In genomic region chr9:113929676-113930075, GRCm38 (mm10) we compare ENCODE assay signal across 12 mouse cellular contexts. TPM values are rescaled to one million over a fixed set of nuclear protein-coding genes. Genes with fewer than 3 reads are reported as not detected.
DNase-seq lines count a peak whose midpoint lies in the region; ATAC-seq and TF ChIP-seq lines count a peak whose summit lies in the region.
"Had no signal": no experiment of that assay in that cellular context is flagged by ENCODE, and none has a peak within 500 bp of the region (broad histone marks: within the 10 kb centered on the region; RNA-seq: fewer than 3 reads in every experiment).

No protein-coding gene starts in this region.

- no peaks in the 10 kb centered on the region for H3K9me3 ChIP-seq in intestine, embryonic 14.5 days (ENCODE audit: control insufficient read depth, low read length)
- no peaks in the 10 kb centered on the region for H3K9me3 ChIP-seq in intestine, embryonic 15.5 days
- H3K9me3 ChIP-seq in liver, postnatal 0 days (ENCODE audit: low read length), result no peaks in the 10 kb centered on the region

- peak overlapping the region; percentile 86; the same call in 1 of the 2 replicates for H3K27ac ChIP-seq in intestine, embryonic 14.5 days (ENCODE audit: low read depth)
- H3K27ac ChIP-seq in intestine, embryonic 15.5 days, result no peak overlapping the region
- peak overlapping the region; percentile 96 for H3K27ac ChIP-seq in liver, postnatal 0 days (ENCODE audit: low read depth)

- no peak overlapping the region for H3K9ac ChIP-seq in intestine, embryonic 14.5 days (ENCODE audit: low read length)
- no peak overlapping the region for H3K9ac ChIP-seq in intestine, embryonic 15.5 days
- no peak overlapping the region for H3K9ac ChIP-seq in liver, postnatal 0 days (replicated peaks)

- 63% methylated on average over 1 of the region's 1 CpGs for WGBS in intestine, embryonic 14.5 days
- WGBS in intestine, embryonic 15.5 days, result 68% methylated on average over 1 of the region's 1 CpGs
- 78% methylated on average over 1 of the region's 1 CpGs for WGBS in liver, postnatal 0 days (ENCODE audit: insufficient replicate concordance)

- peak; percentile 35 for DNase-seq in adrenal gland, postnatal 14 days
- no peak for DNase-seq in adrenal gland, adult 18-20 months (ENCODE audit: low spot score in 2 of 2)
- no peak for DNase-seq in intestine, embryonic 14.5 days (ENCODE audit: low spot score)
- DNase-seq in adrenal gland, postnatal 36 days, result peak; percentile 16 to 26
- DNase-seq in liver, postnatal 0 days, result no peak
- no peak for DNase-seq in cerebellum, adult 18-20 months
- no peak for DNase-seq in gastrocnemius, adult 18-20 months (ENCODE audit: low spot score)
- DNase-seq: B cell, adult 2 months; gastrocnemius, postnatal 36 days; kidney, postnatal 4 days had no signal

- peaks cover 8% of the 10 kb centered on the region; the same call in 1 of the 2 replicates for H3K4me1 ChIP-seq in intestine, embryonic 14.5 days (replicated peaks; ENCODE audit: control insufficient read depth, insufficient read depth, low read length)
- H3K4me1 ChIP-seq in intestine, embryonic 15.5 days (replicated peaks), result peaks cover 2% of the 10 kb centered on the region; the same call in 1 of the 2 replicates
- peaks cover 19% of the 10 kb centered on the region for H3K4me1 ChIP-seq in liver, postnatal 0 days (ENCODE audit: insufficient read depth)

- no peak for TF ChIP-seq CTCF in liver, postnatal 0 days (IDR thresholded peaks at IDR 0.05; ENCODE audit: low read depth)

- H3K4me3 ChIP-seq in intestine, embryonic 14.5 days (ENCODE audit: low read depth, low read length), result no peak overlapping the region
- no peak overlapping the region for H3K4me3 ChIP-seq in intestine, embryonic 15.5 days (replicated peaks)
- no peak overlapping the region for H3K4me3 ChIP-seq in liver, postnatal 0 days (ENCODE audit: low read depth, low read length)

- TF ChIP-seq EP300 in liver, postnatal 0 days (IDR thresholded peaks at IDR 0.05; ENCODE audit: low read depth), result no peak

- H3K27me3 ChIP-seq in intestine, embryonic 14.5 days (replicated peaks; ENCODE audit: control insufficient read depth, insufficient read depth, low read length), result no peaks in the 10 kb centered on the region
- no peaks in the 10 kb centered on the region for H3K27me3 ChIP-seq in intestine, embryonic 15.5 days (replicated peaks)
- H3K27me3 ChIP-seq in liver, postnatal 0 days (ENCODE audit: insufficient read depth, low read length), result no peaks in the 10 kb centered on the region

- no peaks in the 10 kb centered on the region for H3K36me3 ChIP-seq in intestine, embryonic 14.5 days (ENCODE audit: control insufficient read depth, insufficient read depth, low read length)
- H3K36me3 ChIP-seq in intestine, embryonic 15.5 days, result no peaks in the 10 kb centered on the region
- H3K36me3 ChIP-seq in liver, postnatal 0 days (replicated peaks; ENCODE audit: insufficient read depth, low read length), result no peaks in the 10 kb centered on the region

- ATAC-seq in intestine, embryonic 14.5 days (replicated peaks; ENCODE audit: low FRiP score, low TSS enrichment, low read depth), result no peak
- no peak for ATAC-seq in intestine, embryonic 15.5 days
- ATAC-seq in liver, postnatal 0 days, result no peak
- ATAC-seq: activated CD4-positive, CD25-positive, alpha-beta regulatory T cell, adult 4 months had no signal

- H3K4me2 ChIP-seq in intestine, embryonic 14.5 days (ENCODE audit: low read length), result peak overlapping the region; percentile 55; the same call in 1 of the 2 replicates
- no peak overlapping the region for H3K4me2 ChIP-seq in intestine, embryonic 15.5 days (replicated peaks)
- H3K4me2 ChIP-seq in liver, postnatal 0 days (ENCODE audit: low read depth, low read length), result peak overlapping the region; percentile 68

RNA-seq across cellular contexts. Expression of gene Ubp1, which starts 1.1 kb away (rescaled TPM):
- total RNA-seq in adrenal gland, postnatal 14 days (2021), result 55.6 and 57.3 TPM in 2 replicates
- total RNA-seq in adrenal gland, adult 18-20 months (2021), result 10 to 100 TPM; 47.0 to 65.1 TPM
- 42.1 and 44.6 TPM in 2 replicates for polyA plus RNA-seq in intestine, embryonic 14.5 days (2014; fragmentation: Nextera tagmentation; extraction: Ambion mirVana)
- 29.3 and 29.5 TPM in 2 replicates for polyA plus RNA-seq in intestine, embryonic 15.5 days (2015; fragmentation: Nextera tagmentation; extraction: Ambion mirVana)
- 10 to 100 TPM; 53.6 to 54.6 TPM for total RNA-seq in adrenal gland, postnatal 36 days (2021)
- 22.6 and 22.8 TPM in 2 replicates for polyA plus RNA-seq in liver, postnatal 0 days (2015; fragmentation: Nextera tagmentation; extraction: Ambion mirVana)
- total RNA-seq in gastrocnemius, adult 18-20 months (2021), result 10 to 100 TPM; 14.3 to 17.0 TPM

Comparison
In these comparisons a context has a peak if more than half of its experiments do, and no peak if none do; other contexts are left out.
1. DNase-seq: peak in adrenal gland, postnatal 14 days (single experiment) and adrenal gland, postnatal 36 days (2 of 2); none in adrenal gland, adult 18-20 months (0 of 2), intestine, embryonic 14.5 days (single experiment), liver, postnatal 0 days (single experiment), cerebellum, adult 18-20 months (0 of 2) and gastrocnemius, adult 18-20 months (single experiment).